Mouse (Mus musculus): Measurements from ENCODE around the gene Ceacam2. TPM values are rescaled to one million over a fixed set of nuclear protein-coding genes. Genes with fewer than 3 reads are reported as not detected.
"Not testable (repeated sequence)": the region's sequence is repeated elsewhere in the genome, so short reads cannot be mapped to it uniquely, and the experiment has no call there.

Gene Ceacam2
- 1 to 10 TPM; 1.4 to 2.1 TPM for total RNA-seq (2021)

GRCm38 (mm10) chr7:25539376-25539907 lies at the start of gene Ceacam2:
Gene Ceacam2, minus strand, starts transcription at chr7:25539857.
- intact Hi-C loops (cut with DNase I); DNase-seq: not testable (repeated sequence)

DNA sequence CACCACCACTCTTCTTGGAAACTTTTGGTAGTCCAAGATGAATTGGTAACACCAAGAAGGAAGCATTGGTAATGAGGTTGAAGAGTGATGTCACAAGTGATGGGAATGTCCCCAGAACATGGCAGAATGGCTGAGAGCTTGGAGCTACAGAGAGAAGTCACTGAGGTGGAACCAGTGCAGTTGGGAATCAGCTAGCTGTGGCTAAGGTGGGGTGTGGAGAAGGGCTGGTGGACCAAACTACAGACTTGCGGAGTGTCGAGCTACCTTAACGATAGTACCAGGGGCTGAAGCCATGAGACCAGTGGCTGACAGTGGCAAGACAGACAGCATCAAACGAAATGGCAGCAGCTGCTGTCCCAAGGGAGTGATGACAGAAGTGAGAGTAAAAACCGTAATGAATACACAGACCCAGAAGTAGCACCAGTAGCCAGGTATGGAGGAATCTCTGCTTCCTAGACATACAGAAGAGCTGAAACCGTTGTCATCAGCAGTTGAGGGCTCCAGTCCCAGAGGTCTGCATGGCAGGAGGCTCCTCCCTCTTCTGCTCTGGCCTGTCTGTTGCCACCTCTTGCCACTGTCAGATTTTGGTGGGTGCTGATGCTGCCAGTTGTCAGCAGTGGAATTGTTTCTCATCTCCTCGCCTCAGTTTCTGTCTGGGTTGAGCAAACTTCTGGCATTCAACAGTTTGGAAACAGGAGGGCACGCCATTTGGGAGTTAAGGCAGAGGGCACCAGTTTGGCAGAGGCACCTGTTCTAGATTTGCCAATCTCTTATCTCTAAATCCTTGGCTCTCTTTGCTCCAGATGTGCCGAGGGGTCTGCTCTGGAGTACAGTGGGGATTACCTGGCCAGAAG lies 45.9 kb upstream of the Ceacam2 start:
- no peak for DNase-seq
- intact Hi-C loops (cut with DNase I), result no loop called here

- intact Hi-C loops (cut with DNase I), result no loop called here
- DNase-seq, result no peak
Measured at GRCm38 (mm10) chr7:25584651-25585050, 45.0 kb upstream of the Ceacam2 start.

GRCm38 (mm10) chr7:25582301-25582810 lies 42.7 kb upstream of the Ceacam2 start:
- intact Hi-C loops (cut with DNase I), result no loop called here
- no peak for DNase-seq

DNA sequence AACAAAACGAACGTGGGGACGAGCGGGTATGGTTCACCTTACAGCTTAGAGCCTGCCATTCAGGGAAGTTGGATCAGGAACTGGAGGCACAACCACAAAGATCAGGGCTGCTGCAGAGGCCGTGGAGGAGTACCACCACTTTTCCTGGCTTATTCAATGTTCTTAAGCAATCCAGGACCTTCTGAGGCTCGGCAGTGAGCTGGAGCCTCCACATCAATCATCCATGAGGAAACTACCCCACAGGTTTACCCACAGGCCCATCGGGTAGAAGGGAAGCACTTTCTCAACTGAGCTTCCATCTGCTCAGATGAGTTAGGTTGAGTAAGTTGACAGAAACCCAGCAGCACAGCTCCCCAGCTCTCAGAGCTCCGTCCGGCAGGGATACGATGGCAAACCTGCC lies 39.8 kb upstream of the Ceacam2 start:
- DNase-seq, result no peak
- intact Hi-C loops (cut with DNase I), result loop anchor here (5.0 kb wide), 1 partner anchor 742 kb away; no protein-coding TSS in a partner anchor

- DNase-seq, result not testable (repeated sequence)
- intact Hi-C loops (cut with DNase I), result loop anchor here (5.0 kb wide), 1 partner anchor 740 kb away; no protein-coding TSS in a partner anchor
Measured at GRCm38 (mm10) chr7:25576793-25577437, 37.3 kb upstream of the Ceacam2 start.

GRCm38 (mm10) chr7:25576308-25576707 lies 36.7 kb upstream of the Ceacam2 start:
- intact Hi-C loops (cut with DNase I), result loop anchor here (5.0 kb wide), 1 partner anchor 739 kb away; no protein-coding TSS in a partner anchor
- not testable (repeated sequence) for DNase-seq

DNA sequence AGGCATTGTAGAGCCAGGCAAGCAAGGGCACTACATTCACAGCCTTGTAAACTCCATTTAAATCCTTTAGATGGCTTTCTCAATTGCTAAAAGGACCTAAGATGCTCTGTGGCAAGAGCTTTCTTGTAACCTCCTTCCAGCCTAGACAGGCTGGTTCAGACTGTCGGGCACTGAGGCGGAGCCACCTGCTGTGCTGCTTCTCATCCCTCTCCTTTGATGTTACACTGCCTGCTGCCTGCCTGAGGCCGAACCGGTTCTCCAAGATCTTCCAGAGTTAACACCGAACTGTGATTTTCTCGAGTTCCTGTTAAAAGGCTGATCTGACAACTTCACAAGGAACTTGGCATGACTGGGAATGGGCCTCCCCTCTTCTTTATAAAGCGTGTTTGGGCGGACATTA lies 36.2 kb upstream of the Ceacam2 start:
- DNase-seq, result no peak
- intact Hi-C loops (cut with DNase I), result loop anchor here (5.0 kb wide), 1 partner anchor 739 kb away; no protein-coding TSS in a partner anchor

DNA sequence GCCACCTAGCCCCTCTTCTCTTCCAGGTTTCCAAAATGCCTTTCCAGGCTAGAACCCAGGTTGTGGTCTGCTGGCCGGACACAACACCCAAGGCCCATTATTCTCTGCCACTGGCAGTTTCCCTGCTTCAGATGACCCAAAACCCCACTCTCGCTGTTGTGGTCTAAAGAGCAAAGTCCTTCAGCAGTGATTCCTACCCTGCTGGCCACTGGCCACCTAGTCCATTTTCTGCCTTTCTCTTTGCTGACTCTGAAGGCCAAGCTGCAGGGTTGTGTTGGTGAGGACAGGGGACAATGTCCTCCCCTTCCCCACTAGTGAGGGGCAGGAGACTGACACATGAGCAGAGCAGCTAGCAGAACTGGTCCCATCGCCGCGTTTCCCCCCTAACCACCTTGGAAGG lies 35.4 kb upstream of the Ceacam2 start:
- intact Hi-C loops (cut with DNase I), result loop anchor here (5.0 kb wide), 1 partner anchor 738 kb away; no protein-coding TSS in a partner anchor
- no peak for DNase-seq

GRCm38 (mm10) chr7:25573806-25574205 lies 34.1 kb upstream of the Ceacam2 start:
- intact Hi-C loops (cut with DNase I); DNase-seq: not testable (repeated sequence)

- DNase-seq, result no peak
- intact Hi-C loops (cut with DNase I), result no loop called here
Measured at GRCm38 (mm10) chr7:25568721-25569120, 29.1 kb upstream of the Ceacam2 start.

DNA sequence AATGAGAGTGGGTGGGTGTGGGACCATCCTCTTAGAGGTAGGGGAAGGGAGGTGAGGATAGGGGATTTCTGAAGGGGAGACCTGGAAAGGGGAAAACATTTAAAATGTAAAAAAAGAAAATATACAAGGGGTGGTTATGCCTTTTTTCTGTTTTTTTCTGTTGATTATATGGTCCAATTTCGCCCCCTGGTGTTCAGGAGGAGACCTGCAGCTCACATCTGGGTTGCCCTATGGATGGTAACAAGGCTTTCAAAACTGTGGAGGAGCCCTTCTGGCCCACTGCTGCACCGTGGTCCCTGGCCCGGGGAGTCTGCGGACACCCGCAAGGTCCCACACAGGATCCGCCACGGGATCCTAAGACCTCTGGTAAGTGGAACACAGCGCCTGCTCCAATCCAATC lies 1.8 kb upstream of the Ceacam2 start:
- not testable (repeated sequence) for DNase-seq
- intact Hi-C loops (cut with DNase I), result loop anchor here (2.0 to 5.0 kb wide), 4 partner anchors 55 to 764 kb away; partner anchors contain the start of gene Ceacam10

DNA sequence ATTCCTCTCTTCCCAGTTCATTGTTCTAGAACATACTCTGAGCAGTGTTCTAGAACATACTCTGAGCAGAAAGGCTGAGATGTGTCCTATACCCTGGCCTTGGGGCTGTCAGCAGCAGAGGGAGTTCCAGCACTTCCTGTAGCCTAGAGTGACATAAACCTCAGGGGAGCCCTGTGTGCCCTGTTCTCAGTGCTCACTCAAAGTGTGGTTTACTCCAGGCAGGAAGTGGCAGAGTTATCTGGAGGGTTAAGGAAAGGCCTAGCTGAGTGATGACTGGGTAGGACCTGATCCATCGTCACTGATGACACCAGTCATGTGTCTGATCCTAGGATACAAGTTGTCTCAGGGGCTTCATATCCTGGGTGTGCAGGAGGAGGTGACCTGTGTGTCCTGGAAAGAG lies 297 bp upstream of the Ceacam2 start:
- intact Hi-C loops (cut with DNase I), result loop anchor here (2.0 to 5.0 kb wide), 4 partner anchors 53 to 763 kb away; partner anchors contain the start of gene Ceacam10
- DNase-seq, result not testable (repeated sequence)

DNA sequence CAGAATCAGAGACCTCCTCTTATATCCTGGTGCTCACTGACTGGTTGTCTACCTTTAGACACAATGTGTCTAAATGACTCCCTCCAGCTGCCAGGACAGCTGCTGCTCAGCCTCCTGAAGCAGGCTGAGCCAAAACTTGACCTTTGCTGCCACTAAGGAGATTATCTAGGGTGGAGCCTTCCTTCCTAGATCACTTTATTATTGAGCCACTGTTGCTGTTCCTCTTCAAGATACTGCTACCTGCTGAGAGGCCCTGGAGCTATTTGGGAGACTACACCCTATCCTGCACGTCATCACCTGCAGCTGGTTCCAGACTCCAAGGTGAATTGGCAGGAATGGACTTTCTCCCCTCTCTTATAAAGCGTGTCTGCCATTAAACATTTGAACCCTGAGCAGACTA lies 8.8 kb downstream of the Ceacam2 start:
- intact Hi-C loops (cut with DNase I), result no loop called here
- DNase-seq, result no peak

DNA sequence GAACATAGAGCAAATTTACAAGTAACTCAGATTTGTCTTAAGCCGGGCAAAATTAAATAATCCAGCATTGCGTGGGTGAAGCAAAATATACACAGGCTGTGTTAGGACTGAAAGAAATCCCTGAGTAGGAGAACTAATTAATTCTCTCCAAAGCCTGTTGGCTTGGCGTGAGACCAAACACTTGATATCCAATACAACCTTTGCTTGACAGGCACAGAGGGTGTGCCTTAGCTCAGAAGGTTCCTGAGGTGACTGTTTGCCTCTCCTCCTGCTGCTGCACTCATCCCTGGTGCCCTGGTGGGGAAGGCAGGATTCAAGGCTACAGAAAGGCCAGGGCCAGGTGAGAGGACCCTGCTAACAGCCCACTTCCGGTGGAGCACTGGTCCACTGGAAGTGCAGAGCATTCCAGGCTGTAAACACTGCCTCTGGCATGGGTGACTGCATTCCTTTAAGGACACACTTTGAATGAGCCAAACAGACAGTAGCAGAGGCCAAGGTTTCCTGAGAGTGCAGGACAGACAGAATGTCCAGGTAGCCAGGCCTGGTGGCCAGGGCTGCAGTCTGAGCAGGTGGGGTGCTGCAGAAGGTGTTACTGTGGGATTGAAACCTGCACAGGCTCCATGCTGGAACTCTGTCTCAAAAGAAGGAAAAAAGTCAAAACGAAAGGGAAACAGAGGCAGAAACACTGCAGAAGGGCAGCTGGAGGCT lies 23.4 kb downstream of the Ceacam2 start:
- intact Hi-C loops (cut with DNase I); DNase-seq: not testable (repeated sequence)

- intact Hi-C loops (cut with DNase I); DNase-seq: not testable (repeated sequence)
Measured at GRCm38 (mm10) chr7:25515667-25516066, 24.0 kb downstream of the Ceacam2 start.

DNA sequence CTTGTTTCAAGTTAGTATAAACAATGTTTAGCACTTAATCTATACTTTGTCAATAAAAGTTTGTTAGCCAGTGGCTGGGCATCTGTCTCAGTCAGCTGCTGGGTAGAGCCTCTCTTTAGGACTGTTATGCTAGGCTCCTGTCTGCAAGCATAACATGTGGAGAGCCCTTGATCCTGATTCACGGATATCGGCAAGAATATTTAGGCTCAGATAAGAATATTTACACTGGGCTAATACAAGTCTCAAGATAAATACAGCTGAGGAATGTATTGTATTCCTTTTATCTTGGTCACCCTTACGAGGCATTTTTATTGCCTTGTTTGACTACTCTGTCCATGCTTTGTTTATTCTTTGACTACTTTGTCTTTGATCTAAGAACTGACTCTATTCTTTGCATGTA lies 29.7 kb downstream of the Ceacam2 start:
- DNase-seq, result no peak
- intact Hi-C loops (cut with DNase I), result no loop called here

DNA sequence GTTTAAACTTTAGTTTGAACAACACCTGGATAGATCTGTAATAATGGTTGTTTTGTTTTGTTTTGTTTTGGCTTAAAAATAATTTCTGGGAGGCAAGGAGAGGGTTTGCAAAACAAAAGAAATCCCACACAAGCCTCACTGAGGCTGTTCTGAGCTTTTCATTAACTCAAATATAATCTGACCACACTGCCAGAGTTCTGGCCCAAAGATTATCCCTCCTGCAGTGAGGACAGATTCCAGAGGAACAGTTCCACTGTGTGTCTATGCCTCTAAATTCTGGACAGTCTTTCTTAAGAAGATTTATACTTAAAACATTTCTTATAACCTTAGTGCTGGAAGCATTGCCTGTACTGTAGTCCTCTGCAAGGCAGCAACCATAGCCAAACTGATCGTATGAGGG lies 45.0 kb downstream of the Ceacam2 start:
- DNase-seq, result no peak
- intact Hi-C loops (cut with DNase I), result no loop called here

- intact Hi-C loops (cut with DNase I); DNase-seq: not testable (repeated sequence)
Measured at GRCm38 (mm10) chr7:25490698-25491097, 49.0 kb downstream of the Ceacam2 start.

DNA sequence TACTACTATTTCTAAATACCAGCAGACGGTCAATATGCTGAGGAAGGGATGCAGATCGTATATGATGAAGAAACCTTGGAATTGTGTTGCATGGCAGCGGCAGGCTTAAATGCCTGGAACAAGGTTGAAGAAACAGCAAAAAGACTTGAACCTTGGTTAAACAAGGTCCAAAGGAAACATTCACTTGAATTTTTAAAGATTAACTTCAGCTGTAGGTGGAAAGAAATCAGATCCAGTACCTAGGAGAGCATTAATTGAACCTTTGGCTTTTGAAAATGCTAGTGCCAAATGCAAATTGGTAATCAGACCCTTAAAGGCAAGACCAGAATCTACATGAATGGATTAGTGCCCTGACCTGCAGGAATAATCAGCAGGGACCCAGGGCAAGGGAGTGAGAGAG lies 50.3 kb downstream of the Ceacam2 start:
- DNase-seq; intact Hi-C loops (cut with DNase I): not testable (repeated sequence)

Measured in heart, postnatal 36 days (tissue).